ENCODE assay signal across 14 mouse cellular contexts in genomic region chr1:54480491-54480890, GRCm38 (mm10).
"Had no signal": no experiment of that assay in that cellular context is flagged by ENCODE, and none has a peak within 500 bp of the region (broad histone marks: within the 10 kb centered on the region; RNA-seq: fewer than 3 reads in every experiment).

No protein-coding gene starts in this region.

- DNase-seq: lung, adult 2 months; lung, postnatal 14 days; lung, postnatal 36 days; midbrain, embryonic 14.5 days; right cerebral cortex, postnatal 14 days; thymus, adult 2 months; thymus, postnatal 25 days; thymus, postnatal 4 days had no signal

- ATAC-seq: lung, postnatal 0 days had no signal

- H3K9me3 ChIP-seq: lung, embryonic 15.5 days; midbrain, embryonic 12.5 days; neural tube, embryonic 12.5 days; stomach, embryonic 15.5 days had no signal

- H3K4me1 ChIP-seq: lung, embryonic 15.5 days; megakaryocyte, embryonic 14.5 days; midbrain, embryonic 12.5 days; neural tube, embryonic 12.5 days; stomach, embryonic 15.5 days had no signal

- H3K4me3 ChIP-seq: lung, embryonic 15.5 days; megakaryocyte, embryonic 14.5 days; midbrain, embryonic 12.5 days; neural tube, embryonic 12.5 days; stomach, embryonic 15.5 days had no signal

- H3K27me3 ChIP-seq: lung, embryonic 15.5 days; megakaryocyte, embryonic 14.5 days; midbrain, embryonic 12.5 days; neural tube, embryonic 12.5 days; stomach, embryonic 15.5 days had no signal
